Mouse (Mus musculus) spleen, adult 10 weeks (tissue): ENCODE measurements around the gene Zswim9. TPM values are rescaled to one million over a fixed set of nuclear protein-coding genes. Genes with fewer than 3 reads are reported as not detected.

Experiments used
- polyA plus RNA-seq: library from polyadenylated mRNA; stranded (reverse); fragments of 350-450 nt; fragmentation: Illumina TruSeq; extraction: RNeasy Lipid Tissue Mini Kit (QIAGEN cat#74804); gene quantifications from one replicate; pipeline ENCODE4 v1.2.3, GENCODE M21; 2015; ENCODE audit warnings: low replicate concordance; ENCODE audit not compliant: insufficient read depth

Gene Zswim9
- 7.2 TPM for polyA plus RNA-seq

DNA sequence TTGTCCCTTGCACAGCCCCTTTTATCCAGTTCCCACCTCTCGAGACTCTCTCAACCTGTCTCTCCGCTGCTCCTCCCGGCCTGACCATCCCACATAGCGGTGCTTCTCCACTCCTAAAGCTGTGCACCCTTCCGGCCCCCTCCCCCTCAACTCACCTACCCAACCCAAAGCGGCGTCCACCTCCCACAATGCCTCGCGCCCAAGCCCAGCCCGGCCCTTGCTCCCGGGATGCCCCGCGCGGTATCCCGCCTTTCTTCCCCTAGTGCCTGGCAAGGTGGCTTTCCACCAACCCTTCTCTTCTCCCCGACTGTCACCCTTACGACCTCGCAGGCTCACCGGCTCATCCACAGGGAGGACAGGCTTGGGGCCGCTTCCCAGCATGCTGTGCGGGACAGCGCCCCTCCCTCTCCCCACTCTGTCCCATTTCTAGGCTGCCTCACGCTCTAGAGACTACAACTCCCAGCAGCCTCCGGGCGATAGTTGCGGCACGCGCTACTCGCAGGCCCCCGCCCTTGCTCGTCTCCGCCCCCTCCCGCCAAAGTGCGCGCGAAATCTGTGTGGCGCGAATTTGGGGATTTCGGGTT is at the start of gene Zswim9:
Gene Zswim9, minus strand, starts transcription at position 414 of the 584 bp plus-strand sequence.

DNA sequence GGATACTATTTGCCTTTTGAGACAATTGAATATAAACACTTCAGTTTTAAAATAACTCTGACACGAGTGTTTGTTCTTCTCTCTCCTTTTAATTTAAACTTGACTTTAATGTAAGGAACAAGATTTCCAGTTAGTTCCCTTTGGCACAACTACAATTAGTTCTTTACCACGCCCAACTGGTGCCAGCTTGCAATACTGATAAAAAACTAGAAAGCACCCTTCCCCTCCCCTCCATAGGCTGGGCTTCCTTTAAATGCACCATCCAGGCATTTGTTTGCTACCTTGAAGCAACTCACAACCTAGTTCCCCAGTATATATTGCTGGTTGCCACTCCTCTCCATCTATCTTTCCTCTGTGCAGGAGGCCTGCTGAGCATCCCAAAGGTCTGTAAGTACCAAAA is 45.8 kb upstream of the Zswim9 start, which contains the start of gene Pla2g4c:
Gene Pla2g4c, plus strand, starts transcription at position 340 of the 400 bp plus-strand sequence.

DNA sequence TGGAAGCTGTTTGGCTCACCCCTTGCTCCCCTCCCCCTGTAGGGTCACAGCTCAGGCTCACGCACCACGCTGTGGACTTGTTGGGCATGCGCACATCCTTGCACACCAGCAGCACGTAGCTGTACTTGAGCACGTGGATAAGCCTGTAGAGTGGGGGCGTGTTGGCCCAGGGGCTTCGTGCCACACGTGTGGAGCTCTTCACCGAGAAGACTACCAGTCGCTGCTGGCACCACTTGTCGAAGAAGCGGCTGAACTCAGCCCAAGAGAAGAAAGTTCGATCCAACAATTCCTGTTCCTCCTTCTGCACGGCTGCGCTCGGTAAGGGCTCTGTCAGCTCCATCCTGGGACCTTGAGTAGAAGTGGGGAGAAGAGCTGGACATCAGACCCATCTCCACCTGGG is 1.4 kb downstream of the Zswim9 start, which contains the start of gene Lig1:
Gene Lig1, plus strand, starts transcription at position 203 of the 400 bp plus-strand sequence.

DNA sequence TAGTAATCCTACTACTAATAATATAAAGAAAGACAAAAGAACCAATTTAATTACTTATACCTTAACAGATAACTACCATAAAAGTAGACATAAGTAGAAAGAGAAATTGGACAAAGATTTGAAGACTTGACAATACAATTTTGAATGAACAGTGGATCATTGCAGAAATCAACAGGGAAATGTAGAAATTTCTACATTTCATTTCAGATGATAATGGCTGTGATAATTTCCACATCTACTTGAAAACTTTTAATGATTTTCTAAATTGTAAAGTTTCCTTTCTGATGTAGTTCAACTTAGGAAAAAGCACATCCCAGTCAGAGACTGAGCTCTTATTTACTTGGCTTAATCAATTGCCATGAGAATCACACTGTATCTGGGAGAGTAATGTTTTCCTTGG is 65.8 kb downstream of the Zswim9 start, which contains the start of gene Vmn1r89:
Gene Vmn1r89, plus strand, starts transcription at position 301 of the 400 bp plus-strand sequence.

Other genes with a start within 250 kb of the Zswim9 start
- 153 TPM for gene Chmp2a, start 243.9 kb downstream of the Zswim9 start, polyA plus RNA-seq
- gene Ube2m, start 240.4 kb downstream of the Zswim9 start, polyA plus RNA-seq, result 112 TPM
- 0.65 TPM for gene Mzf1, start 224.0 kb downstream of the Zswim9 start, polyA plus RNA-seq
- not detected for gene Vmn1r85, start 183.5 kb downstream of the Zswim9 start, polyA plus RNA-seq
- gene Vmn1r86, start 158.8 kb downstream of the Zswim9 start, polyA plus RNA-seq, result not detected
- gene Vmn1r87, start 138.6 kb downstream of the Zswim9 start, polyA plus RNA-seq, result not detected
- not detected for gene Vmn1r88, start 119.2 kb downstream of the Zswim9 start, polyA plus RNA-seq
- not detected for gene Vmn1r89, start 65.7 kb downstream of the Zswim9 start, polyA plus RNA-seq
- gene Lig1, start 1.4 kb downstream of the Zswim9 start, polyA plus RNA-seq, result 37.2 TPM
- 1.7 TPM for gene Pla2g4c, start 45.9 kb upstream of the Zswim9 start, polyA plus RNA-seq
- not detected for gene Cabp5, start 119.4 kb upstream of the Zswim9 start, polyA plus RNA-seq
- gene Bsph1, start 172.1 kb upstream of the Zswim9 start, polyA plus RNA-seq, result not detected